Mouse (Mus musculus) MN1 (cell line): ENCODE measurements around the gene Fastkd2.

Source experiments
- DNase-seq: peaks from one replicate; pipeline ENCODE4 v3.0.0-alpha.2; 2016; ENCODE audit warnings: low spot score

Gene Fastkd2

GRCm38 (mm10) chr1:63730240-63730771 is at the start of gene Fastkd2, which contains the start of gene Mdh1b:
Gene Fastkd2 (plus strand): TSS chr1:63730614.
Gene Mdh1b (minus strand): TSS chr1:63730318.
- peak; percentile 91 for DNase-seq

DNA sequence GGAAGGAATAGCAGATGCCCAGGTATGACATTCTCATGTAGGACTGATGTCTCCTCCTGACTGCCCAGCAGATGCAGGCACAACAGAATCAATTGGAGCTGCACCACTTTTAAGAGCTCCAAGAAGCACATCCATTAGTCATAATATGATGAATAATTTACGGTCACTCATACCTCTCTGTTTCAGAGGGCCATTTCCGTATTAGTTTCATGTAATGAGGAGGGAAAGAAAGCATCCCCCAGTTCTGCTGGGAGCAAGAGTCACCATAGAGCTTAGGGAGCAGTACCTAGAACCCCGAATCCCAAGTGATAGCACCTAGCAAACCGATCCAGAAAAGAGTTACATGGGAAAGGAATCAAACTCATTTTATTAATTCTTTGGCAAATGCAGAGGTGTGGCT is 43.6 kb upstream of the Fastkd2 start, which contains the start of gene Dytn:
Gene Dytn, minus strand, starts transcription at position 101 of the 400 bp plus-strand sequence.
- DNase-seq = no peak

DNA sequence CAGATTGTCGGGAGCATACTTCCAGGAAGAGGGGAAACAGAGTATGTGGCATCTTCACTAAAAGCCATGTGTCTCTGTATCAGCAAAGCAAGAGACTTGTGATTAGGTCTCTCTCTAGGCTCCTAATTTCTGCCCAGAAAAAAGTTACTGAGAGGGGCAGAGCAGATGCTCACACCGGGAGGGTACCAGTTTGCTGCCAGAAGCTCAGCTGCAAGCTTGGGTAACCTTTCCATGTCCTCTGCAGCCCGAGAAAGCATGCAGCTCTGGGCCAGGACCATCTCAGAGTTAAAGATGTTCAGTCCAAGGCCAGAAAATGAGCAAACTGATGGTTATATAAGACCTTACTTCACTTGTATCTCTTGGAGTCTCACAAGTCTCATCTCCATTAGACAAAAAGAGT is 33.6 kb upstream of the Fastkd2 start:
- no peak for DNase-seq

- DNase-seq = peak; percentile 62
Measured at GRCm38 (mm10) chr1:63705733-63706132, 24.7 kb upstream of the Fastkd2 start.

DNA sequence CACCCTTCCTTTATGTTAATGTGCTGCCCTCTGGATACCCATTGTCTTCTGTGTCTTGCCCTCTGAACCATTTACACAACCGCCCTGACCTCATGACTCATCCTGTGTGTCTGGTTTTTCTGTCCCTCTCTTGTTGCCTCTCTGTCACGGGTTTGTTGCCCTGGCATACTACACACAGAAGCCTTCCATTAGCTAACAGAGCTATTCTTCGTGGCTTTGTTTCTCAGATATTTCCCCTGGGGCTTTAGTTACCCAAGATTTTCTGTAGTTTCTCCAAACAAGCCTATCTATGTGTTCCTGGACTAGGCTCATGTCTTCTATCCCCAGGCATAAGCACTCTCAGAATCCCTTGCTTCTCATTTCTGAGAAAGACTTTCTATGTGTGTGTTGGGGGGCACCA is 21.5 kb upstream of the Fastkd2 start:
- DNase-seq = peak; percentile 24

DNA sequence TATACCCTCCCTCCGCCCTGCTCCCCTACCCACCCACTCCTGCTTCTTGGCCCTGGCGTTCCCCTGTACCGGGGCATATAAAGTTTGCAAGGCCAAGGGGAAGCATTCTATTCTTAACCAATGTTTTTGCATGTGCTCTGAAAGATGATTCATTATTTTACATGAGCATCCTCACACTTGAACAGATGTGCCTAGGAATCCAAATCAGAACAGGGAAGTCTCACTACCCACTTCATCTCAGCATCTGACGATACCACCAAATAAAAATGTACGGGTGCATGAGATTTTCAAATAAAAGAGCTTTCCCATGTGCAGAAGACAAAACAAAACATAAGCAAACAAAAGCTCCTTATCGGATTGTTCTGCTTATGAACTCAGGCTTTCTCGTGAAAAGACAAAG is 10.3 kb upstream of the Fastkd2 start:
- DNase-seq = no peak

GRCm38 (mm10) chr1:63729796-63730195 is 618 bp upstream of the Fastkd2 start:
- DNase-seq = no peak

- DNase-seq = no peak
Measured at GRCm38 (mm10) chr1:63756005-63756404, 25.6 kb downstream of the Fastkd2 start.

DNA sequence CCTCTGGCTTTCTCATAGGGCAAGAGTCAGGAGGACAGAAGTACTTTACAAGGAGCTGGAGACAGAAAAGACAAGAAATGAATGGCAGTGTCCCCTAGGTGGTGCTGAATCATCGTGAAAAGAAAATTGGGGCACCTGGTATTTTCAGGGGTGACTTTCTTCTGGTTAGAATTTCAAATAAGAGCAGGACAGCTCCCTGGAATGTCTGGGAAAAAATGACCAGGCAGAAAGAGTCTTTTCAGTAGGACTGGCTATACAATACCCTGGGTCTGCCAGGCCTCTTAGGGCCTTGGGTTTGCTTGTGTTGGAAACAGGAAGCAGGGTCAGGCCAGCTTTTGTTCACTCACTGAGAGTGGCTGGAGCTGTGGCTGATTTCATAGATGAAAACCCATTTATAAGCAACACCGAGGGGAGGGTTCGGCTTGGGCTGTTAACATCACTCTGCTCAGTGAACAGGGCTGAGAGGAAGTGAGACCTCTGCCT is 32.8 kb downstream of the Fastkd2 start:
- peak; percentile 23 for DNase-seq

GRCm38 (mm10) chr1:63763881-63764386 is 33.5 kb downstream of the Fastkd2 start:
- no peak for DNase-seq

DNA sequence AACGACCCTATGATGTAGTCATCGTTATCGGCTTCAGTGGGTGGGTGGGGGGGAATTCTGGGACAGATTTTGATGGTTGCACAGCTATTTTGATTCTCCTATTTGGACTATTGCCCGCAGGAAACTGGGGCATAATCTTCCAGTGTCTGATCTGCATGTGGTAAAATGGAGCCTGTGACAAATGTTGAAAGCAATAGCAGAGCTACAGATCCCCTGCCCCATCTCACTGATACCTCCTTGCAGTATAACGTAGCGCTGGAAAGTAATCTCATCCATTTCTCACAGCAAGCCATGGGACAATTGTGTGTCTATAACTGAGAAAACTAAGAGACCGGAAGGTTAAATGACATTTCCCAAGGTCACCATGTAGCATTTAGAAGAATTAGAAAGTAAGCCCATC is 34.0 kb downstream of the Fastkd2 start:
- no peak for DNase-seq

- no peak for DNase-seq
Measured at GRCm38 (mm10) chr1:63768112-63768511, 37.7 kb downstream of the Fastkd2 start.

- no peak for DNase-seq
Measured at GRCm38 (mm10) chr1:63769167-63769566, 38.8 kb downstream of the Fastkd2 start, which contains the start of gene 4933402D24Rik. Gene 4933402D24Rik (minus strand): TSS chr1:63769267.

DNA sequence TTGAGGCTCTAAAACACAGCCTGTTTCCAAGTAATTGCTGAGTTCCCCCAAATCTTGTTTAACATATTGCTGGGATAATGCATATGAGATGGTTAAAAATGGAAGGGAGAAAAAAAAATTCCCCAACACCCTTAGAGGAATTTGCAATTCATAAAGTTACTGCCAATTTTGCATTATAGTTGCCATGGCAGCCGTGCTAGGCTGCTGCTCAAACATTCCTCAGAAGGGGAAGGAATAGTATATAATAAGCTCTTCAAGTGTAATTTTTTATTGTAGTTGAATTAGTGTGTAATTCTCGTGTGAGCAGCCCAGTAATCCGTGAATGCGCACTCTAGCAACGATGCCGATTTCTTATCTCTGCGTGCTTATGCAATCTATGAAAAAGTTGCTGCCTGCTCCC is 39.9 kb downstream of the Fastkd2 start:
- DNase-seq = no peak

GRCm38 (mm10) chr1:63776396-63776795 is 46.0 kb downstream of the Fastkd2 start:
- no peak for DNase-seq

DNA sequence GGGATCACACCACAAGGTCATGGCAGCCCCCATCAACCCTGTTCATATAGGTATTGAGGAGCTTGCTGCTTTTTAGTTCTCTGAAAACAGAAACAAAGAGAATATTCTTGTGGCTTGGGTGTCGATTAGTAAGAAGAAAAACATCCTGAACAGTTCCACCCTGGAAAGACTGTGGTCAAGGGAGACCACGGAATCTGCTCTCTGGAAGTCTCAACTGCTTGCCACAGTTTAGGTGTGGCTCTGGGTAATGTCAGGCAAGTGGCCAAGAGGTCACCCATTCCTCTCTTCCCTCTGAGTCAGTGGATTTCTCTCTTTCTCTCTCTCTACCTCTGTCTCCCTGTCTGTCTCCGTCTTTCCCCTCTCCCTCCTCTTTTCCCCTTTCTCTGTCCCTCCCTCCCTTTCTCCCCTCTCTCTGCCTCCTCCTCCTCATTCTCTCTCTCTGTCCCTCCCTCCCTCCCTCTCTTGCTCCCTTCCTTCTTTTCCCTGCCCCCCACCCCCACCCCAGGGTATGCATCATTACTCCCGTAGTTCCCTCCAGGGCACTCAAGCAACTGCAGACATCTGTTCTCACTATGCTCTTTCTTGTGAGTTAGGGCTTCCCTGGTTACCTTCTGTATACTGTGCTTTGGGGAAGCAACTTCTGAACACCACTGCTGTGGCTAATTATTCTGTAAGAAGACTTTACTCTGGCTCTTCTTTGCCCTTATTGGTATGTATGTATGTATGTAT is 46.7 kb downstream of the Fastkd2 start:
- DNase-seq = no peak

- no peak for DNase-seq
Measured at GRCm38 (mm10) chr1:63794326-63794725, 63.9 kb downstream of the Fastkd2 start.
